Mouse (Mus musculus) adrenal gland, adult 10 weeks (tissue): Measurements from ENCODE around the gene Elavl2. TPM values are rescaled to one million over a fixed set of nuclear protein-coding genes. Genes with fewer than 3 reads are reported as not detected.

ENCODE experiments used
- polyA plus RNA-seq: library from polyadenylated mRNA; stranded (reverse); fragments of 350-450 nt; fragmentation: Illumina TruSeq; extraction: RNeasy Lipid Tissue Mini Kit (QIAGEN cat#74804); gene quantifications from one replicate; pipeline ENCODE4 v1.2.3, GENCODE M21; 2014; ENCODE audit warnings: low read depth, low replicate concordance

The Elavl2 gene
- polyA plus RNA-seq, result 1.6 TPM

DNA sequence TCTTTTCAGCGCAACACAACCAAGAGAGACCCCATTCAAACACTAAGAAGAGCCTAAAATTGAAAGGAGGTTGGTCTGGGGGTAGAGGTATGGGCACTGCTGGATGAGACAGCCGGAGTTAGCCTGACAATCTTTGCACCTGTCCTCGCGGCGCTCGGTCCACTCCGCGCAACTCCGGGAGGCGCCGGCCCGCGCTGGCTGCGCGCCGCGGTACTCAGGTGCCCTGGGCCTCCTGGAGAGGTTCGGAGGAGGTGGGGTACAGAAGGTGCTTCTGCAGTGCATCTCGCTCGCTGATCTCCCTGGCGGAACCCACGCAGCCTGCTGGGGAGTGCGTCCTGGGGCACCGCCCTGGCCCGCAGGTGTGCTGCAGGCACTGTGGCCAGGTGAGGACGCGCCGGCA lies at the start of gene Elavl2:
Gene Elavl2 (minus strand): TSS at position 363 of the 400 bp plus-strand sequence.

